Mouse (Mus musculus) layer of hippocampus, postnatal 10 days (tissue): ENCODE results near the gene Pik3r2. TPM values are rescaled to one million over a fixed set of nuclear protein-coding genes. Genes with fewer than 3 reads are reported as not detected.

Source experiments
- microRNA-seq, 2 experiments: library from miRNA; unstranded; fragments of <30 nt; microRNA quantifications; one replicate each; pipeline ENCODE4 v1.2.0; 2021
- total RNA-seq, 2 experiments: library from RNA; stranded (reverse); gene quantifications; 2 replicates each; pipeline ENCODE4 v1.2.3; 2021

Gene Pik3r2
- total RNA-seq, 2 experiments from 2014 or later: 170 to 174 TPM

Small RNAs within 50 kb of the gene (microRNA-seq; reads per million reads assigned to microRNA genes)
- gene Mir7240: 16.3 to 21.4 reads per million in 2 experiments

Other genes with a start within 250 kb of the Pik3r2 start
- 100 to 1,000 TPM; 337 to 361 TPM for gene Fkbp8, start 249.0 kb downstream of the Pik3r2 start, total RNA-seq
- 10 to 100 TPM; 33.1 to 35.3 TPM for gene Kxd1, start 248.8 kb downstream of the Pik3r2 start, total RNA-seq
- 10 to 100 TPM; 15.8 to 16.4 TPM for gene Ell, start 237.3 kb downstream of the Pik3r2 start, total RNA-seq
- gene Isyna1, start 182.3 kb downstream of the Pik3r2 start, total RNA-seq: 10 to 100 TPM; 56.5 to 57.8 TPM
- 100 to 1,000 TPM; 225 to 240 TPM for gene Ssbp4, start 167.8 kb downstream of the Pik3r2 start, total RNA-seq
- 1 to 10 TPM in 1 of 2 experiments, under 1 TPM in 1; 0.96 to 2.3 TPM for gene Lrrc25, start 160.6 kb downstream of the Pik3r2 start, total RNA-seq
- not detected for gene Gdf15, start 144.3 kb downstream of the Pik3r2 start, total RNA-seq
- 10 to 100 TPM; 25.8 to 31.9 TPM for gene Pgpep1, start 116.3 kb downstream of the Pik3r2 start, total RNA-seq
- 10 to 100 TPM; 72.3 to 76.5 TPM for gene Lsm4, start 103.5 kb downstream of the Pik3r2 start, total RNA-seq
- gene Jund, start 77.8 kb downstream of the Pik3r2 start, total RNA-seq: 100 to 1,000 TPM; 166 to 187 TPM
- under 1 TPM in 1 of 2 experiments, not detected in 1; 0.07 TPM for gene Iqcn, start 73.3 kb downstream of the Pik3r2 start, total RNA-seq
- not detected for gene Gm3336, start 58.2 kb downstream of the Pik3r2 start, total RNA-seq
- gene Pde4c, start 53.0 kb downstream of the Pik3r2 start, total RNA-seq: under 1 TPM; 0.51 to 0.64 TPM
- 100 to 1,000 TPM; 584 to 714 TPM for gene Rab3a, start 22.0 kb downstream of the Pik3r2 start, total RNA-seq
- gene Mpv17l2, start 15.8 kb downstream of the Pik3r2 start, total RNA-seq: 10 to 100 TPM; 45.3 to 49.9 TPM
- gene Mast3, start 28.3 kb upstream of the Pik3r2 start, total RNA-seq: 100 to 1,000 TPM; 179 to 186 TPM
- under 1 TPM; 0.30 to 0.38 TPM for gene Il12rb1, start 31.7 kb upstream of the Pik3r2 start, total RNA-seq
- 10 to 100 TPM; 15.7 to 18.1 TPM for gene Arrdc2, start 63.0 kb upstream of the Pik3r2 start, total RNA-seq
- 10 to 100 TPM; 25.3 to 28.3 TPM for gene Kcnn1, start 86.5 kb upstream of the Pik3r2 start, total RNA-seq
- 100 to 1,000 TPM in 1 of 2 experiments, 10 to 100 TPM in 1; 97.6 to 108 TPM for gene Ccdc124, start 97.2 kb upstream of the Pik3r2 start, total RNA-seq
- gene Slc5a5, start 116.0 kb upstream of the Pik3r2 start, total RNA-seq: 1 to 10 TPM; 5.2 to 6.9 TPM
- gene Rpl18a, start 120.7 kb upstream of the Pik3r2 start, total RNA-seq: 100 to 1,000 TPM; 832 to 857 TPM
- gene Map1s, start 129.2 kb upstream of the Pik3r2 start, total RNA-seq: 100 to 1,000 TPM in 1 of 2 experiments, 10 to 100 TPM in 1; 75.1 to 101 TPM